Comparison of ENCODE assay signal across 8 mouse cellular contexts in genomic region chr19:40736680-40737512, GRCm38 (mm10). TPM values are rescaled to one million over a fixed set of nuclear protein-coding genes. Genes with fewer than 3 reads are reported as not detected.
DNase-seq lines count a peak whose midpoint lies in the region; ATAC-seq and TF ChIP-seq lines count a peak whose summit lies in the region.

No protein-coding gene starts in this region.

- H3K27me3 ChIP-seq in cerebellum, adult 2 months (ENCODE audit: control insufficient read depth, insufficient read depth, low read length) = no peaks in the 10 kb centered on the region
- no peaks in the 10 kb centered on the region for H3K27me3 ChIP-seq in forebrain, postnatal 0 days (ENCODE audit: insufficient read depth, low read length)

- H3K9ac ChIP-seq in forebrain, postnatal 0 days = peak overlapping the region; percentile 49

- TF ChIP-seq CTCF in cerebellum, adult 2 months (IDR thresholded peaks at IDR 0.05; ENCODE audit: borderline replicate concordance, insufficient read depth, low read depth, low read length) = peak; percentile 70
- TF ChIP-seq CTCF in forebrain, postnatal 0 days (IDR thresholded peaks at IDR 0.05; ENCODE audit: low read depth) = peak; percentile 90
- TF ChIP-seq CTCF in lung, adult 2 months (IDR thresholded peaks at IDR 0.05; ENCODE audit: insufficient read depth, low read length) = peak; percentile 84
- peak; percentile 53 for TF ChIP-seq CTCF in olfactory bulb, adult 2 months (IDR thresholded peaks at IDR 0.05; ENCODE audit: insufficient read depth, low read depth, low read length)

- no peak for TF ChIP-seq POLR2A in cerebellum, adult 2 months (IDR thresholded peaks at IDR 0.05; ENCODE audit: borderline replicate concordance, insufficient read depth, low read length)
- no peak for TF ChIP-seq POLR2A in lung, adult 2 months (IDR thresholded peaks at IDR 0.05; ENCODE audit: borderline replicate concordance, extremely low read depth, low read depth, low read length)
- TF ChIP-seq POLR2A in olfactory bulb, adult 2 months (IDR thresholded peaks at IDR 0.05; ENCODE audit: insufficient read depth, low read depth, low read length) = no peak

- ATAC-seq in forebrain, postnatal 0 days = peak; percentile 97

- WGBS in cerebellum, adult 2 months = 15% methylated on average over 17 of the region's 17 CpGs
- WGBS in forebrain, postnatal 0 days = 11% methylated on average over 17 of the region's 17 CpGs
- WGBS in lung, adult 2 months = 33% methylated on average over 17 of the region's 17 CpGs
- 15% methylated on average over 17 of the region's 17 CpGs for WGBS in olfactory bulb, adult 2 months

- peaks cover 3% of the 10 kb centered on the region; the same call in 1 of the 2 replicates for H3K4me1 ChIP-seq in cerebellum, adult 2 months (ENCODE audit: control insufficient read depth, insufficient read depth, low read length)
- peaks cover 13% of the 10 kb centered on the region; the same call in 1 of the 2 replicates for H3K4me1 ChIP-seq in forebrain, postnatal 0 days (ENCODE audit: insufficient read depth)
- peaks cover 6% of the 10 kb centered on the region for H3K4me1 ChIP-seq in lung, adult 2 months (ENCODE audit: control insufficient read depth, insufficient read depth, low read length)
- peaks cover 17% of the 10 kb centered on the region for H3K4me1 ChIP-seq in olfactory bulb, adult 2 months (ENCODE audit: control insufficient read depth, insufficient read depth, low read length)

- no peak overlapping the region for H3K27ac ChIP-seq in cerebellum, adult 2 months (ENCODE audit: insufficient read depth, low read length)
- H3K27ac ChIP-seq in forebrain, postnatal 0 days (ENCODE audit: low read depth, low read length) = peak overlapping the region; percentile 88
- peak overlapping the region; percentile 78 for H3K27ac ChIP-seq in olfactory bulb, adult 2 months (ENCODE audit: insufficient read depth, low read depth, low read length)

- H3K4me3 ChIP-seq in cerebellum, adult 2 months (replicated peaks; ENCODE audit: insufficient read depth, low read depth, low read length) = peak overlapping the region; percentile 12
- H3K4me3 ChIP-seq in forebrain, postnatal 0 days (ENCODE audit: low read depth, low read length) = no peak overlapping the region
- H3K4me3 ChIP-seq in lung, adult 2 months (replicated peaks; ENCODE audit: extremely low read depth, low read depth, low read length) = no peak overlapping the region
- H3K4me3 ChIP-seq in olfactory bulb, adult 2 months (ENCODE audit: insufficient read depth, low read depth, low read length) = peak overlapping the region; percentile 36

- H3K4me2 ChIP-seq in forebrain, postnatal 0 days (ENCODE audit: low read depth) = peak overlapping the region; percentile 37

- intact Hi-C loops in heart, postnatal 36 days (cut with DNase I) = no loop called here

- peak; percentile 79 for DNase-seq in Muller cell, postnatal 12 days (ENCODE audit: inconsistent ontology term)
- DNase-seq in cerebellum, adult 2 months = peak; percentile 63 to 71
- peak; percentile 94 for DNase-seq in forebrain, postnatal 0 days
- DNase-seq in heart, postnatal 36 days = peak; percentile 56 to 60
- DNase-seq in layer of hippocampus, adult 18-20 months (ENCODE audit: low spot score in 2 of 2) = peak; percentile 56 to 83
- DNase-seq in lung, adult 2 months = peak; percentile 47
- peak; percentile 36 to 63 for DNase-seq in thymus, postnatal 10 days (ENCODE audit: low spot score in 2 of 2)

- no peaks in the 10 kb centered on the region for H3K9me3 ChIP-seq in forebrain, postnatal 0 days (ENCODE audit: low read length)

- H3K36me3 ChIP-seq in forebrain, postnatal 0 days (ENCODE audit: insufficient read depth) = no peaks in the 10 kb centered on the region

RNA-seq across cellular contexts. Expression of gene Cc2d2b, which starts 11.7 kb away (rescaled TPM):
- 0.07 TPM in 1 of 2 replicates, not detected in the other for polyA plus RNA-seq in cerebellum, adult 2 months (2012; rRNA removed)
- total RNA-seq in forebrain, postnatal 0 days (2014; rRNA removed) = 0.24 and 1.7 TPM in 2 replicates
- 0.28 and 0.38 TPM in 2 replicates for polyA plus RNA-seq in forebrain, postnatal 0 days (2015; fragmentation: Nextera tagmentation; extraction: Ambion mirVana)
- not detected for total RNA-seq in heart, postnatal 36 days (2021)
- 1 to 10 TPM in 1 of 2 experiments, under 1 TPM in 1; 0.54 to 1.1 TPM for total RNA-seq in layer of hippocampus, adult 18-20 months (2021)
- polyA plus RNA-seq in lung, adult 2 months (2012; rRNA removed) = 0.02 TPM in 1 of 2 replicates, not detected in the other
- polyA plus RNA-seq in olfactory bulb, adult 2 months (2012; ENCODE audit: insufficient read depth, insufficient read length, low replicate concordance, missing spikeins) = not detected in 2 replicates

Comparison
In these comparisons a context has a peak if more than half of its experiments do, and no peak if none do; other contexts are left out.
1. H3K4me3 ChIP-seq: peak in cerebellum, adult 2 months (single experiment) and olfactory bulb, adult 2 months (single experiment); none in forebrain, postnatal 0 days (single experiment) and lung, adult 2 months (single experiment).
2. Peak in every context shown above with its lines, with median percentiles within 50 percentile points of each other: DNase-seq and CTCF ChIP-seq.